In genomic region chr2:157434041-157434440, GRCm38 (mm10) we compare ENCODE assay signal across 9 mouse cellular contexts. TPM values are rescaled to one million over a fixed set of nuclear protein-coding genes. Genes with fewer than 3 reads are reported as not detected.
DNase-seq lines count a peak whose midpoint lies in the region; ATAC-seq lines count a peak whose summit lies in the region.
"Had no signal": no experiment of that assay in that cellular context is flagged by ENCODE, and none has a peak within 500 bp of the region (broad histone marks: within the 10 kb centered on the region; RNA-seq: fewer than 3 reads in every experiment).

No protein-coding gene starts in this region.

- peaks cover 3% of the 10 kb centered on the region; the same call in 1 of the 2 replicates for H3K36me3 ChIP-seq in heart, embryonic 14.5 days (ENCODE audit: control insufficient read depth, insufficient read depth, low read length)
- no peaks in the 10 kb centered on the region for H3K36me3 ChIP-seq in heart, embryonic 11.5 days (ENCODE audit: control insufficient read depth, insufficient read depth, low read length)
- H3K36me3 ChIP-seq in intestine, embryonic 14.5 days (ENCODE audit: control insufficient read depth, insufficient read depth, low read length), result peaks cover 33% of the 10 kb centered on the region
- peaks cover 82% of the 10 kb centered on the region for H3K36me3 ChIP-seq in midbrain, embryonic 10.5 days

- H3K27ac ChIP-seq in heart, embryonic 14.5 days (replicated peaks in 1 of 2; ENCODE audit: control insufficient read depth in 1 of 2, insufficient read depth in 1 of 2, low read depth in 2 of 2, low read length in 2 of 2), result peak overlapping the region; percentile 0 to 3; a peak in 1 of 4 replicates
- H3K27ac ChIP-seq in heart, embryonic 11.5 days (ENCODE audit: low read depth, low read length), result no peak overlapping the region
- peak overlapping the region; percentile 60 for H3K27ac ChIP-seq in intestine, embryonic 14.5 days (ENCODE audit: low read depth)
- H3K27ac ChIP-seq in midbrain, embryonic 10.5 days (replicated peaks), result peak overlapping the region; percentile 39; the same call in 1 of the 2 replicates

- peaks cover 32 to 48% of the 10 kb centered on the region in 2 experiments for H3K4me1 ChIP-seq in heart, embryonic 14.5 days (ENCODE audit: control insufficient read depth in 2 of 2, insufficient read depth in 2 of 2, low read length in 2 of 2)
- H3K4me1 ChIP-seq in heart, embryonic 11.5 days (ENCODE audit: control insufficient read depth, insufficient read depth, low read length), result peaks cover 39% of the 10 kb centered on the region
- H3K4me1 ChIP-seq in intestine, embryonic 14.5 days (replicated peaks; ENCODE audit: control insufficient read depth, insufficient read depth, low read length), result peaks cover 51% of the 10 kb centered on the region
- peaks cover 55% of the 10 kb centered on the region for H3K4me1 ChIP-seq in midbrain, embryonic 10.5 days

- H3K4me2 ChIP-seq in heart, embryonic 14.5 days (ENCODE audit: low read length), result no peak overlapping the region
- no peak overlapping the region for H3K4me2 ChIP-seq in heart, embryonic 11.5 days
- no peak overlapping the region for H3K4me2 ChIP-seq in intestine, embryonic 14.5 days (ENCODE audit: low read length)

- no peak overlapping the region for H3K4me3 ChIP-seq in heart, embryonic 14.5 days (ENCODE audit: control insufficient read depth in 1 of 2, insufficient read depth in 1 of 2, low read depth in 1 of 2, low read length in 2 of 2)
- no peak overlapping the region for H3K4me3 ChIP-seq in heart, embryonic 11.5 days (ENCODE audit: low read depth, low read length)
- H3K4me3 ChIP-seq in intestine, embryonic 14.5 days (ENCODE audit: low read depth, low read length), result no peak overlapping the region
- no peak overlapping the region for H3K4me3 ChIP-seq in midbrain, embryonic 10.5 days

- peak; percentile 65 for DNase-seq in R1 (ENCODE audit: low read depth, low spot score)
- peak; percentile 58 for DNase-seq in intestine, embryonic 14.5 days (ENCODE audit: low spot score)
- no peak for DNase-seq in midbrain, embryonic 10.5 days (ENCODE audit: low spot score)
- no peak for DNase-seq in thymus, adult 18-20 months
- no peak for DNase-seq in adrenal gland, postnatal 25 days
- DNase-seq: adrenal gland, postnatal 14 days had no signal

- WGBS in heart, embryonic 14.5 days, result 50% methylated on average over 9 of the region's 9 CpGs
- WGBS in heart, embryonic 11.5 days (ENCODE audit: insufficient replicate concordance), result 27% methylated on average over 9 of the region's 9 CpGs
- WGBS in intestine, embryonic 14.5 days, result 37% methylated on average over 9 of the region's 9 CpGs
- 33% methylated on average over 9 of the region's 9 CpGs for WGBS in midbrain, embryonic 10.5 days

- no peak for ATAC-seq in heart, embryonic 14.5 days (ENCODE audit: insufficient number of reproducible peaks, insufficient read depth, low FRiP score, low read depth)
- no peak for ATAC-seq in heart, embryonic 11.5 days (replicated peaks; ENCODE audit: insufficient number of reproducible peaks, low FRiP score, low TSS enrichment)
- ATAC-seq in intestine, embryonic 14.5 days (replicated peaks; ENCODE audit: low FRiP score, low TSS enrichment, low read depth), result peak; percentile 63
- ATAC-seq in megakaryocyte-erythroid progenitor cell, adult 5-6 weeks (replicated peaks; ENCODE audit: low FRiP score, low TSS enrichment, poor library complexity, severe bottlenecking), result no peak

- no peaks in the 10 kb centered on the region for H3K27me3 ChIP-seq in heart, embryonic 14.5 days (ENCODE audit: control insufficient read depth, insufficient read depth, low read length)
- H3K27me3 ChIP-seq in heart, embryonic 11.5 days (ENCODE audit: control insufficient read depth, insufficient read depth, low read length), result no peaks in the 10 kb centered on the region
- H3K27me3 ChIP-seq in intestine, embryonic 14.5 days (replicated peaks; ENCODE audit: control insufficient read depth, insufficient read depth, low read length), result no peaks in the 10 kb centered on the region
- H3K27me3 ChIP-seq in midbrain, embryonic 10.5 days (ENCODE audit: low read depth, poor library complexity, severe bottlenecking), result no peaks in the 10 kb centered on the region

- H3K9ac ChIP-seq in heart, embryonic 14.5 days (ENCODE audit: low read length), result peak overlapping the region; percentile 53
- H3K9ac ChIP-seq in heart, embryonic 11.5 days (ENCODE audit: low read depth, low read length), result no peak overlapping the region
- H3K9ac ChIP-seq in intestine, embryonic 14.5 days (ENCODE audit: low read length), result 0 out of 2 replicates have a peak overlapping the region, but pooled peaks have one; percentile 7

- H3K9me3 ChIP-seq in heart, embryonic 14.5 days (ENCODE audit: control insufficient read depth, low read length), result no peaks in the 10 kb centered on the region
- H3K9me3 ChIP-seq in heart, embryonic 11.5 days (replicated peaks; ENCODE audit: control insufficient read depth, low read length), result no peaks in the 10 kb centered on the region
- no peaks in the 10 kb centered on the region for H3K9me3 ChIP-seq in intestine, embryonic 14.5 days (ENCODE audit: control insufficient read depth, low read length)
- H3K9me3 ChIP-seq in midbrain, embryonic 10.5 days (replicated peaks), result no peaks in the 10 kb centered on the region

RNA-seq across cellular contexts. Expression of gene Src, which starts 15.8 kb away (rescaled TPM):
- polyA plus RNA-seq in heart, embryonic 14.5 days (2014; fragmentation: Nextera tagmentation; extraction: Ambion mirVana), result 4.2 and 6.7 TPM in 2 replicates
- 4.7 and 6.2 TPM in 2 replicates for polyA plus RNA-seq in heart, embryonic 11.5 days (2014; fragmentation: Nextera tagmentation; extraction: Ambion mirVana)
- polyA plus RNA-seq in intestine, embryonic 14.5 days (2014; fragmentation: Nextera tagmentation; extraction: Ambion mirVana), result 15.4 and 17.5 TPM in 2 replicates
- 16.1 and 19.3 TPM in 2 replicates for polyA plus RNA-seq in midbrain, embryonic 10.5 days (2016; fragmentation: Nextera tagmentation; extraction: Ambion mirVana)
- total RNA-seq in megakaryocyte-erythroid progenitor cell, adult 5-6 weeks (2014; fragmentation: Nextera tagmentation), result 0.42 TPM in 1 of 2 replicates, not detected in the other
- 0.75 and 1.3 TPM in 2 replicates for total RNA-seq in megakaryocyte-erythroid progenitor cell, adult 5-6 weeks (2017)
- 18.1 and 19.4 TPM in 2 replicates for total RNA-seq in adrenal gland, postnatal 25 days (2021)

Comparison
In these comparisons a context has a peak if more than half of its experiments do, and no peak if none do; other contexts are left out.
1. DNase-seq: peak in R1 (single experiment) and intestine, embryonic 14.5 days (single experiment); none in midbrain, embryonic 10.5 days (single experiment), thymus, adult 18-20 months (0 of 2) and adrenal gland, postnatal 25 days (single experiment).